Mouse (Mus musculus) lung, embryonic 15.5 days (tissue): Measurements from ENCODE around the gene Sephs2. TPM values are rescaled to one million over a fixed set of nuclear protein-coding genes. Genes with fewer than 3 reads are reported as not detected.

Source experiments
- ATAC-seq: fragments of 200-750 bp; cut with Nextera tagmentation; 2 replicates; pipeline ENCODE4 v1.8.0; 2017; ENCODE audit warnings: moderate number of reproducible peaks, borderline replicate concordance; ENCODE audit not compliant: low FRiP score, low TSS enrichment; ENCODE audit errors: extremely low read depth
- H3K27ac ChIP-seq: fragments of 300-500 bp; sonication (generic); 2 replicates; pipeline ENCODE4 v1.5.1; 2015; ENCODE audit warnings: moderate library complexity, mild to moderate bottlenecking, inconsistent platforms
- H3K27me3 ChIP-seq: fragments of 300-500 bp; sonication (generic); 2 replicates; pipeline ENCODE4 v1.6.1; 2015; ENCODE audit warnings: inconsistent platforms
- H3K36me3 ChIP-seq: fragments of 300-500 bp; sonication (generic); 2 replicates; pipeline ENCODE4 v1.6.1; 2015; ENCODE audit warnings: inconsistent platforms
- H3K4me1 ChIP-seq: fragments of 300-500 bp; sonication (generic); 2 replicates; pipeline ENCODE4 v1.6.1; 2015; ENCODE audit warnings: inconsistent platforms
- H3K4me2 ChIP-seq: fragments of 300-500 bp; sonication (generic); 2 replicates; pipeline ENCODE4 v1.6.1; 2015; ENCODE audit warnings: inconsistent platforms, mild to moderate bottlenecking, moderate library complexity
- H3K4me3 ChIP-seq: fragments of 300-500 bp; sonication (generic); 2 replicates; pipeline ENCODE4 v1.5.1; 2015; ENCODE audit warnings: mild to moderate bottlenecking, inconsistent platforms
- H3K9ac ChIP-seq: fragments of 300-500 bp; sonication (generic); 2 replicates; pipeline ENCODE4 v1.6.1; 2015; ENCODE audit warnings: inconsistent platforms
- H3K9me3 ChIP-seq: fragments of 300-500 bp; sonication (generic); 2 replicates; pipeline ENCODE4 v1.6.1; 2016; ENCODE audit warnings: inconsistent platforms
- WGBS: fragments of 180-500 bp; shearing (Covaris S2); methylation state at CpG from one replicate; pipeline ENCODE4 v1.1.7; 2015; 5-methylcytosine and 5-hydroxymethylcytosine counted together
- polyA plus RNA-seq: library from polyadenylated mRNA; unstranded; fragments of >200 nt; fragmentation: Nextera tagmentation; extraction: Ambion mirVana; gene quantifications from 2 replicates; pipeline ENCODE4 v1.2.1, GENCODE M21; 2015

The Sephs2 gene
- polyA plus RNA-seq, 1 experiment from 2014 or later: 66.9 TPM

DNA sequence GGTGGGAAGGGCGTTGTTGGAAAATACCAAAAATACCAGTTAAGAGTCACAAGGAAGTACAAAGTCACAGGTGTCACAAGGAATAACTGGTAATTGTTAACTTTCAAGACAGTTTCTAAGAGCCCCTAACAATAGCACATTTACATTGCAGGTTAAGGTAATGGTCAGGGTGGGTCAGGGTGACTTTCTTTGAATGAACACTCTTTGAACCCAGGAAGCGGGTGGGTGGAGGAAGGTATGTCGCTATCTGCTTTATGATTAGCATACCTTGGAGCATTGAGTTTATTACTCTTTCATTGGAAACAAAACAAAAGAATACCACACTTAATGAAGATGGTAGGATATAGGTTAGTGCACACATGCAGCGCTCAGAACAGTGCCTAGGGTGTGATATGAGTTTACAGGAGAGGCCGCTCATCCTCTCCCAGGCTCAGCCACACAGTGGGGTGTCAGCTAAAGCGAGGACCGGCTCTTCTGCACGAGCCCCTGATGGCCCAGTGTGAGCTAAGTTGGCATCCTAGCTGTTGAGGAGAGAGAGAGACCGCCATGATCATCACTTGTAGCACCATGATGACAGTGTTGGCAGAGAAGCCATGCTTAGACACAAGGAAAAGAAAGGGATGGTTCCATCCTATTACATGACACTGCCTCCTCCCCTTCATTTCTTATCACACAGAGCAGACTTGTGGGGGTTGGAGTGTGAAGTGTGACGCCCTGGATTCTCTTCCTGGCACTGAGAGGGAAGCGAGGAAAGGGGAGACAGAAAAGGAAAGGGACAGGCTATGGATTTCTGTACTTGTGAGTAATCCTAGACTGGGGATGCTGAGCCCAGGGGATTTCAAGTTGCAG, 48.5 kb downstream of the Sephs2 start:
- no peak overlapping the region for H3K4me3 ChIP-seq
- H3K27ac ChIP-seq: no peak overlapping the region
- no peak overlapping the region for H3K9ac ChIP-seq
- peak; percentile 30; the same call in 1 of the 2 replicates for ATAC-seq
- peaks cover 7% of the 10 kb centered on the region for H3K4me1 ChIP-seq
- H3K27me3 ChIP-seq: no peaks in the 10 kb centered on the region
- peaks cover 10% of the 10 kb centered on the region; the same call in 1 of the 2 replicates for H3K36me3 ChIP-seq
- 84% methylated on average over 11 of the region's 11 CpGs for WGBS
- H3K4me2 ChIP-seq: no peak overlapping the region
- no peaks in the 10 kb centered on the region for H3K9me3 ChIP-seq

DNA sequence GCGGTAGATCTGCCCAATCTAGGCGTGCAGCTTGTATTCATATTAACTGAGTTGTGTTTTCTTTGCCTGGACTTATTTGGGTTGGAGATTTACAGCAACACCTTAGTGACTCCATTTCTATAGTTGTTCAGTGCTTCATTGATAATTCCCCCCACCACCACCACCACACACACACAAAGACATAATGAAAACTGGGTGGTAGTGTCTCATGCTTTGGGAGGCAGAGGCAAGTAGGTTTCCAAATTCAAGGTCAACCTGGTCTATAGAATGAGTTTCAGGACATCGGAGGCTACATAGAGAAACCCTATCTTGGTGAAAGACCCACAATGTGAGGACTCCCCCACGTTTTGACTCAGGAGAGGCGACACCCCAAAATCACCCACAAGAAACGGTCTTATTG, 49.2 kb downstream of the Sephs2 start:
- H3K27ac ChIP-seq: no peak overlapping the region
- peaks cover 5% of the 10 kb centered on the region; the same call in 1 of the 2 replicates for H3K36me3 ChIP-seq
- no peak overlapping the region for H3K4me3 ChIP-seq
- ATAC-seq: no peak
- WGBS: 85% methylated on average over 6 of the region's 6 CpGs
- no peaks in the 10 kb centered on the region for H3K9me3 ChIP-seq
- H3K4me2 ChIP-seq: no peak overlapping the region
- no peaks in the 10 kb centered on the region for H3K27me3 ChIP-seq
- H3K9ac ChIP-seq: no peak overlapping the region
- no peaks in the 10 kb centered on the region; the same call in 1 of the 2 replicates for H3K4me1 ChIP-seq

DNA sequence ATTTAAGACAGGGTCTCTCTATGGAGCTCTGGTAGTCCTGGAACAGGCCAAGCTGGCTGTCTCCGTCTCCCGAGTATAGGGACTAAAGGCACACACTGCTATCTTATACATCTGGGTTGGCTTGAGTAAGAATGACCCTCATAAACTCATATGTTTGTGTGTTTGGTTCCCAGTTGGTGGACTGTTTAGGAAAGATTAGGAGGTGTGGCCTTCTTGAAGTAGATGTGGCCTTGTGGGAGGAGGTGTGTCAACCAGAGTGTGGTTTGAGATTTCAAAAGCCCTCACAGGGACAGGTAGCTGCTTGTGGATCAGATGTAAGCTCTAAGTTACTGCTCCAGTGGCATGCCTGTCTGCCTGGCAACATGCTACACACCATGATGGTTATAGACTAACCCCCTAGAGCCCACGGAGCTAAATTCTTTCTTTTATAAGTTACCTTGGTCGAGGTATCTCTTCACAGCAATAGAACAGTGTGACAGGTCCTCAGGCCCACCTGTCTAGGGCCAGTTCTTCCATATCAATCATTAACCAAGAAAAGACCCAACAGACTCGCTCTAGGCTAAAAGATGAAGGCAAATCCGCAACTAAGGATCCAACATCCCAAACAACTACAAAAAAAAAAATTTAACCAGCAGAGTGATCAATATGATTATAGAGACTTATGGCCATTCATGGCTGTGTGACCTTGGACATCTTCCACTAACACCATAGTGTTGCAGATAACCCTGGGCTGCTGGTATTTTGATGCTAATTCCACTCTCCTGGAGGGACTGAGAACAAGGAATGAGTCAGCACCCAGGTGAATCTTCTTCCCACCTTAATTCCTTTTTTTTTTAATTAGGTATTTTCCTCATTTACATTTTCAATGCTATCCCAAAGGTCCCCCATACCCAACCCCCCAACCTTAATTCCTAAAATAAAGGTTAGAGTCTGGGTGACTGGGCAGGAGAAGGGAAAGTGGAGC, 50.1 kb downstream of the Sephs2 start:
- H3K27ac ChIP-seq: no peak overlapping the region
- WGBS: 73% methylated on average over 6 of the region's 6 CpGs

DNA sequence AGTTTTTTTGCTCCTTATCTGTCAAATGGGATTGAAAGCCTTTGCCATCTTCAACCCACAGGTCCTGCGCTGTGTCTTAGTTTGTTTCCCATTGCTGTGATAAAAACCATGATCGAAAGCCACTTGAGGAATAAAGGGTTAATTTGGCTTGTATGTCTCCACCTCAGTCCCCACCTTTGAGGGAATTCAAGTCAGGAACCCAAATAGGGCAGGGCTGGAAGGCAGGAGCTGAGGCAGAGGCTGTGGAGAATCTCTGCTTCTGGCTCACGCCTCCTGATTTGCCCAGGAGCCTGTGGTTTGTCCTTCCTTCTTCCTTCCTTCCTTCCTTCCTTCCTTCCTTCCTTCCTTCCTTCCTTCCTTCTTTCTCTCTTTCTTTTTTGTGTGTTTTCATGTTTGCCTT, 50.7 kb downstream of the Sephs2 start:
- 93% methylated on average over 3 of the region's 3 CpGs for WGBS

More for the DNA sequence above, 50.1 kb downstream of the Sephs2 start:
- Histone ChIP-seq H3K9ac (no peak overlapping the region), H3K4me3 (no peak overlapping the region), H3K27me3 (no peaks in the 10 kb centered on the region), H3K4me2 (no peak overlapping the region), H3K9me3 (no peaks in the 10 kb centered on the region), H3K4me1 (no peaks in the 10 kb centered on the region), H3K36me3 (no peaks in the 10 kb centered on the region)
- no peak for ATAC-seq

More for the DNA sequence above, 50.7 kb downstream of the Sephs2 start:
- Histone ChIP-seq H3K4me1 (no peaks in the 10 kb centered on the region), H3K4me2 (no peak overlapping the region), H3K36me3 (no peaks in the 10 kb centered on the region), H3K9me3 (no peaks in the 10 kb centered on the region), H3K27ac (no peak overlapping the region), H3K9ac (no peak overlapping the region), H3K4me3 (no peak overlapping the region), H3K27me3 (no peaks in the 10 kb centered on the region)
- ATAC-seq: no peak

Other genes with a start within 250 kb of the Sephs2 start
- 73.0 and 73.3 TPM in 2 replicates for gene Maz, start 247.0 kb downstream of the Sephs2 start, polyA plus RNA-seq
- gene Kif22, start 231.6 kb downstream of the Sephs2 start, polyA plus RNA-seq: 158 and 165 TPM in 2 replicates
- gene Zg16, start 186.7 kb downstream of the Sephs2 start, polyA plus RNA-seq: not detected in 2 replicates
- 7.7 and 10.1 TPM in 2 replicates for gene AI467606, start 182.7 kb downstream of the Sephs2 start, polyA plus RNA-seq
- 0.64 and 1.0 TPM in 2 replicates for gene Qprt, start 151.8 kb downstream of the Sephs2 start, polyA plus RNA-seq
- gene Spn, start 136.2 kb downstream of the Sephs2 start, polyA plus RNA-seq: 0.24 and 0.47 TPM in 2 replicates
- gene Cd2bp2, start 78.0 kb downstream of the Sephs2 start, polyA plus RNA-seq: 61.7 and 63.6 TPM in 2 replicates
- gene Tbc1d10b, start 65.6 kb downstream of the Sephs2 start, polyA plus RNA-seq: 27.0 and 29.8 TPM in 2 replicates
- gene Mylpf, start 65.2 kb downstream of the Sephs2 start, polyA plus RNA-seq: 14.0 and 21.2 TPM in 2 replicates
- gene Zfp553, start 41.0 kb downstream of the Sephs2 start, polyA plus RNA-seq: 36.8 and 37.4 TPM in 2 replicates
- gene Sept1, start 40.9 kb downstream of the Sephs2 start, polyA plus RNA-seq: 21.7 and 28.9 TPM in 2 replicates
- gene Zfp771, start 29.8 kb downstream of the Sephs2 start, polyA plus RNA-seq: 61.9 and 63.0 TPM in 2 replicates
- 161 and 190 TPM in 2 replicates for gene Dctpp1, start 13.3 kb downstream of the Sephs2 start, polyA plus RNA-seq
- gene Itgal, start 22.2 kb upstream of the Sephs2 start, polyA plus RNA-seq: 1.4 and 2.3 TPM in 2 replicates
- gene Zfp768, start 71.5 kb upstream of the Sephs2 start, polyA plus RNA-seq: 16.8 and 18.1 TPM in 2 replicates
- gene Zfp747, start 102.0 kb upstream of the Sephs2 start, polyA plus RNA-seq: 9.5 TPM in 2 replicates
- gene 9130019O22Rik, start 113.1 kb upstream of the Sephs2 start, polyA plus RNA-seq: 7.3 and 7.9 TPM in 2 replicates
- gene E430018J23Rik, start 119.6 kb upstream of the Sephs2 start, polyA plus RNA-seq: 6.7 and 7.0 TPM in 2 replicates
- gene Zfp764, start 132.8 kb upstream of the Sephs2 start, polyA plus RNA-seq: 9.0 and 10.0 TPM in 2 replicates
- 23.0 and 24.0 TPM in 2 replicates for gene Zfp688, start 148.0 kb upstream of the Sephs2 start, polyA plus RNA-seq
- gene Zfp689, start 175.1 kb upstream of the Sephs2 start, polyA plus RNA-seq: 6.4 and 6.5 TPM in 2 replicates
- gene Prr14, start 185.6 kb upstream of the Sephs2 start, polyA plus RNA-seq: 37.1 and 40.4 TPM in 2 replicates
- gene Fbrs, start 205.1 kb upstream of the Sephs2 start, polyA plus RNA-seq: 12.2 and 13.3 TPM in 2 replicates
- gene Srcap, start 237.9 kb upstream of the Sephs2 start, polyA plus RNA-seq: 51.2 and 63.7 TPM in 2 replicates
- 13.8 and 15.4 TPM in 2 replicates for gene Gm42715, start 245.5 kb upstream of the Sephs2 start, polyA plus RNA-seq